Mouse (Mus musculus): ENCODE measurements at regions not wholly inside any gene's neighbourhood (a gene's known extent, or its start where the extent isn't known, plus 50 kb on each side); places are given as distances from the start of the nearest gene placed in this dataset.

GRCm38 (mm10) chr4:125765171-125765570 lies 259.2 kb upstream of the Csf3r start:
- TF ChIP-seq POLR2A (IDR thresholded peaks at IDR 0.05; ENCODE audit: borderline replicate concordance, extremely low read depth, insufficient read depth, insufficient read length, poor library complexity, severe bottlenecking) (no peak), CTCF (IDR thresholded peaks at IDR 0.05; ENCODE audit: borderline replicate concordance, extremely low read depth, insufficient read depth, insufficient read length) (no peak)
